18 mouse cellular contexts compared by ENCODE assay signal in genomic region chr5:115821910-115822309, GRCm38 (mm10).
"Had no signal": no experiment of that assay in that cellular context is flagged by ENCODE, and none has a peak within 500 bp of the region (broad histone marks: within the 10 kb centered on the region; RNA-seq: fewer than 3 reads in every experiment).

No protein-coding gene starts in this region.

- H3K9me3 ChIP-seq: liver, embryonic 15.5 days; lung, embryonic 15.5 days; midbrain, embryonic 10.5 days; midbrain, embryonic 12.5 days; neural tube, embryonic 13.5 days; neural tube, embryonic 15.5 days had no signal

- H3K4me1 ChIP-seq: liver, embryonic 15.5 days; midbrain, embryonic 10.5 days; midbrain, embryonic 12.5 days; neural tube, embryonic 13.5 days; neural tube, embryonic 15.5 days had no signal

- H3K4me3 ChIP-seq: liver, embryonic 15.5 days; lung, embryonic 15.5 days; midbrain, embryonic 10.5 days; midbrain, embryonic 12.5 days; myocyte; neural tube, embryonic 13.5 days; neural tube, embryonic 15.5 days had no signal

- H3K36me3 ChIP-seq: liver, embryonic 15.5 days; lung, embryonic 15.5 days; midbrain, embryonic 10.5 days; midbrain, embryonic 12.5 days; neural tube, embryonic 13.5 days; neural tube, embryonic 15.5 days had no signal

- H3K27me3 ChIP-seq: liver, embryonic 15.5 days; lung, embryonic 15.5 days; midbrain, embryonic 12.5 days; neural tube, embryonic 13.5 days; neural tube, embryonic 15.5 days had no signal

- DNase-seq: liver, postnatal 0 days; lung, adult 2 months; lung, postnatal 4 days; midbrain, embryonic 14.5 days; retina, postnatal 1 day; right cerebral cortex, adult 18-20 months; right cerebral cortex, postnatal 25 days; right cerebral cortex, postnatal 4 days; spleen, adult 18-20 months; thymus, adult 2 months; thymus, postnatal 25 days had no signal

- H3K9ac ChIP-seq: liver, embryonic 15.5 days; liver, postnatal 0 days; lung, embryonic 15.5 days; midbrain, embryonic 12.5 days; neural tube, embryonic 13.5 days; neural tube, embryonic 15.5 days had no signal

- H3K27ac ChIP-seq: liver, embryonic 15.5 days; lung, embryonic 15.5 days; midbrain, embryonic 10.5 days; midbrain, embryonic 12.5 days; neural tube, embryonic 13.5 days; neural tube, embryonic 15.5 days had no signal
